Mouse (Mus musculus): ENCODE measurements around the gene Gm20481. TPM values are rescaled to one million over a fixed set of nuclear protein-coding genes. Genes with fewer than 3 reads are reported as not detected.
"Not testable (repeated sequence)": the region's sequence is repeated elsewhere in the genome, so short reads cannot be mapped to it uniquely, and the experiment has no call there.

Gene Gm20481
- polyA plus RNA-seq, 1 experiment, result not detected

DNA sequence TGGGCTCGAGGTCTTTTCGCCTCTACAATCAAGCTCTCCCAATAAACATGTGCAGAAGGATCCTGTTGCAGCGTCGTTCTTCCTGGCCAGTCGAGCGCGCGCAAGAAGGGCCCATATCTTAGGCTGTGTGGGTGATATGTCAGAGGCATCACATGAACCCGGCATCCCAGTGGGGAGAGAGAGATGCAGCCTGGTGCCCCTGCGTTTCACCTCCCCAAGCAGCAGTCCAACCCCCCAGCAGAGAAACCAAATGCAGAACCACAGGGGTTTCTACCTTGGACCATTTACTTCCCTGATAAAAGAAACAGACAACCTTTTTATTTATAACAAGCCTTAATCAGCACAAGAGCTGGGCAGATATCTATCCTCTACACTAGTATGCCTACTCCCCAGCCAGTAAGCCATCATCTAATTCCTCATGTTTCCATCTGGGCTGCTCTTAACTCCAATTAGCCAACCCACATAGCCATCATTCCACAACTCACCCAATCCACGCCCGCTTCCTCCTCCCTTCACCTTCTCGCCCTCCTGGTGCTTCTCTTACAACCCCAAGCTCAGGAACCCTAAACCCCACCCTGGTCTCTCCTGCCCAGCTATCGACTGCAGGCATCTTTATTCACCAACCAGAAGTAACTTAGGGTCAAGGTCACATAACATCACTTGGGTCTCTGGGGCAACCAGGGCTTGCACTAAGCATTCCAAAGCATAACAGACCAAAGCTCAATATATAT is 26.9 kb downstream of the Gm20481 start:
- Histone ChIP-seq H3K27me3 (ENCODE audit: control insufficient read depth, insufficient read depth, low read length, poor library complexity, severe bottlenecking) (no peaks in the 10 kb centered on the region), H3K4me3 (ENCODE audit: low read depth, low read length) (no peak overlapping the region), H3K36me3 (ENCODE audit: control insufficient read depth, insufficient read depth, low read length, poor library complexity, severe bottlenecking) (peaks cover 5% of the 10 kb centered on the region), H3K4me1 (ENCODE audit: control insufficient read depth, insufficient read depth, low read length) (peaks cover 5% of the 10 kb centered on the region), H3K9me3 (replicated peaks; ENCODE audit: control insufficient read depth, insufficient read depth, low read length, poor library complexity, severe bottlenecking) (no peaks in the 10 kb centered on the region), H3K9ac (ENCODE audit: low read depth, poor library complexity, severe bottlenecking) (no peak overlapping the region), H3K27ac (ENCODE audit: insufficient read depth, low read length) (0 out of 2 replicates have a peak overlapping the region, but pooled peaks have one; percentile 10)
- TF ChIP-seq POLR2A (IDR thresholded peaks at IDR 0.05; ENCODE audit: insufficient read depth, low read length), result no peak

GRCm38 (mm10) chr17:34997142-34997483 is 27.4 kb downstream of the Gm20481 start:
- Histone ChIP-seq H3K4me3 (ENCODE audit: low read depth, low read length) (no peak overlapping the region), H3K4me1 (ENCODE audit: control insufficient read depth, insufficient read depth, low read length) (peaks cover 5% of the 10 kb centered on the region), H3K27ac (ENCODE audit: insufficient read depth, low read length) (no peak overlapping the region), H3K27me3 (ENCODE audit: control insufficient read depth, insufficient read depth, low read length, poor library complexity, severe bottlenecking) (no peaks in the 10 kb centered on the region), H3K36me3 (ENCODE audit: control insufficient read depth, insufficient read depth, low read length, poor library complexity, severe bottlenecking) (peaks cover 5% of the 10 kb centered on the region), H3K9ac (ENCODE audit: low read depth, poor library complexity, severe bottlenecking) (no peak overlapping the region), H3K9me3 (replicated peaks; ENCODE audit: control insufficient read depth, insufficient read depth, low read length, poor library complexity, severe bottlenecking) (no peaks in the 10 kb centered on the region)
- TF ChIP-seq POLR2A (IDR thresholded peaks at IDR 0.05; ENCODE audit: insufficient read depth, low read length) (no peak), CTCF (IDR thresholded peaks at IDR 0.05; ENCODE audit: low read depth, low read length) (no peak), EP300 (IDR thresholded peaks at IDR 0.05; ENCODE audit: insufficient read depth, low read depth, low read length) (no peak)

GRCm38 (mm10) chr17:34998526-34999430 is 29.1 kb downstream of the Gm20481 start:
- peak overlapping the region; percentile 85; the same call in 1 of the 2 replicates for H3K27ac ChIP-seq (ENCODE audit: insufficient read depth, low read length)
- H3K4me3 ChIP-seq (ENCODE audit: low read depth, low read length), result peak overlapping the region; percentile 18; the same call in 1 of the 2 replicates
- TF ChIP-seq EP300 (IDR thresholded peaks at IDR 0.05; ENCODE audit: insufficient read depth, low read depth, low read length) (no peak), POLR2A (IDR thresholded peaks at IDR 0.05; ENCODE audit: insufficient read depth, low read length) (no peak), CTCF (IDR thresholded peaks at IDR 0.05; ENCODE audit: low read depth, low read length) (peak; percentile 24)
- H3K36me3 ChIP-seq (ENCODE audit: control insufficient read depth, insufficient read depth, low read length, poor library complexity, severe bottlenecking), result peaks cover 5% of the 10 kb centered on the region
- no peaks in the 10 kb centered on the region for H3K9me3 ChIP-seq (replicated peaks; ENCODE audit: control insufficient read depth, insufficient read depth, low read length, poor library complexity, severe bottlenecking)
- no peaks in the 10 kb centered on the region for H3K27me3 ChIP-seq (ENCODE audit: control insufficient read depth, insufficient read depth, low read length, poor library complexity, severe bottlenecking)
- peaks cover 5% of the 10 kb centered on the region for H3K4me1 ChIP-seq (ENCODE audit: control insufficient read depth, insufficient read depth, low read length)
- H3K9ac ChIP-seq (ENCODE audit: low read depth, poor library complexity, severe bottlenecking), result peak overlapping the region; percentile 92

- H3K4me3 ChIP-seq (ENCODE audit: low read depth, low read length), result peak overlapping the region; percentile 94
- H3K4me1 ChIP-seq (ENCODE audit: control insufficient read depth, insufficient read depth, low read length); H3K9me3 ChIP-seq (replicated peaks; ENCODE audit: control insufficient read depth, insufficient read depth, low read length, poor library complexity, severe bottlenecking); H3K27me3 ChIP-seq (ENCODE audit: control insufficient read depth, insufficient read depth, low read length, poor library complexity, severe bottlenecking): not testable (repeated sequence)
- peak overlapping the region; percentile 92 for H3K9ac ChIP-seq (ENCODE audit: low read depth, poor library complexity, severe bottlenecking)
- peaks cover 17% of the 10 kb centered on the region for H3K36me3 ChIP-seq (ENCODE audit: control insufficient read depth, insufficient read depth, low read length, poor library complexity, severe bottlenecking)
- peak overlapping the region; percentile 85 for H3K27ac ChIP-seq (ENCODE audit: insufficient read depth, low read length)
These were observed 30.4 kb downstream of the Gm20481 start for GRCm38 (mm10) chr17:34999871-35000716.

DNA sequence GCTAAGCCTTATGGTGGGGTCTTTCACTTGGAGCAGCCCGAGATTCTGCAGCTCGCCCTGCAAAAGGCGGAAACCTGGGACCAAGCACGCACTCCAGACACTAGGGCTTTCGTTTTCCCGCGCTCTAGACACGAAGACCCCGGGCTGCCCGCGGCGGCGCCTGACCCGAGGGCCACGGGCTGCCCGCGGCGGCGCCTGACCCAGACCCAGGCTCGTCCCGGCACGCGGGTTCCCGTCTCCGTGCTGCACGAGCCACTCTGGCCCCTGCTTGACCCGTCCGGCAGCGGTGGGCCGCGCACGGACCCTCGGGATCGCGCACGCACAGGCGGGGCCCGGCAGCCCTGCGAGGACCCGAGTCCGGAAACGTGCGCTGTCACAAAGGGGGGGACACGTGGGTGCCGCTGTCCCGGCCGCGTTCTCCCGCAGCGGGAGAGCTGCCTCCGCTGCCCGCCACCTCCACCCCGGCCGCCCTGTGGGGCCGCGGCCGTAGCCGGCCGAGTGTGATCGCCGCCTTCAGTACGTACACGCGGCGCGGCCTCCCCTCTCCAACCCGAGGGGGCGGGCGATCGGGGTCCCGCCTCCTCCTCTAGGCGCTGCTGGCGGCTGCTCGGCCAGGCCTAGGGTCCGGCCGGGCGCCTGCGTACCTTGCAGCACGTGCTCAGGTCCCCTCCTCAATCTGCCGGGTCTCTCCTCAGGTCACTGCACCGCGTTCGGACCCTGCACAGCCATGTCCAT is 31.2 kb downstream of the Gm20481 start, which contains the start of gene Vars:
Gene Vars, plus strand, starts transcription at position 271 of the 735 bp plus-strand sequence.
- TF ChIP-seq CTCF (IDR thresholded peaks at IDR 0.05; ENCODE audit: low read depth, low read length) (no peak), EP300 (IDR thresholded peaks at IDR 0.05; ENCODE audit: insufficient read depth, low read depth, low read length) (peak; percentile 31; the same call in 1 of the 2 replicates), POLR2A (IDR thresholded peaks at IDR 0.05; ENCODE audit: insufficient read depth, low read length) (peak; percentile 63)
- peaks cover 5% of the 10 kb centered on the region for H3K4me1 ChIP-seq (ENCODE audit: control insufficient read depth, insufficient read depth, low read length)
- peaks cover 23% of the 10 kb centered on the region for H3K36me3 ChIP-seq (ENCODE audit: control insufficient read depth, insufficient read depth, low read length, poor library complexity, severe bottlenecking)
- H3K27me3 ChIP-seq (ENCODE audit: control insufficient read depth, insufficient read depth, low read length, poor library complexity, severe bottlenecking), result no peaks in the 10 kb centered on the region
- H3K9ac ChIP-seq (ENCODE audit: low read depth, poor library complexity, severe bottlenecking), result peak within 1 kb of the TSS; percentile 92
- peak within 1 kb of the TSS; percentile 94 for H3K4me3 ChIP-seq (ENCODE audit: low read depth, low read length)
- H3K9me3 ChIP-seq (replicated peaks; ENCODE audit: control insufficient read depth, insufficient read depth, low read length, poor library complexity, severe bottlenecking), result no peaks in the 10 kb centered on the region
- peak within 1 kb of the TSS; percentile 85 for H3K27ac ChIP-seq (ENCODE audit: insufficient read depth, low read length)

Measured in ES-Bruce4 (cell line).